Mouse (Mus musculus): ENCODE results near the gene Slc18a3.

GRCm38 (mm10) chr14:32503897-32504296, 39.2 kb upstream of the Slc18a3 start:
- TF ChIP-seq CTCF (IDR thresholded peaks at IDR 0.05; ENCODE audit: low read depth, low read length) (no peak), GATA1 (IDR thresholded peaks at IDR 0.05; ENCODE audit: borderline replicate concordance, low read length) (no peak), TAL1 (conservative IDR thresholded peaks at IDR 0.05; ENCODE audit: low read depth, low read length) (no peak)

Data from G1E (cell line).